Mouse (Mus musculus) ES-E14 (cell line): ENCODE data around the gene Tgfbr3.

Experiments
- CHD2 ChIP-seq: IDR thresholded peaks from 2 replicates; pipeline ENCODE4 v1.6.1; 2014; ENCODE audit warnings: mild to moderate bottlenecking, low read depth, low read length, inconsistent platforms
- HCFC1 ChIP-seq: IDR thresholded peaks from 2 replicates; pipeline ENCODE4 v1.6.1; 2012; ENCODE audit warnings: low read length, inconsistent platforms, borderline replicate concordance; ENCODE audit not compliant: insufficient read depth

- no peak for TF ChIP-seq CHD2
- no peak for TF ChIP-seq HCFC1
Observed at GRCm38 (mm10) chr5:107207911-107208310, 81.5 kb downstream of the Tgfbr3 start.
